Mouse (Mus musculus) cerebellum, adult 11-12 months (tissue): ENCODE measurements around the gene Gm14419.
"Not testable (repeated sequence)": the region's sequence is repeated elsewhere in the genome, so short reads cannot be mapped to it uniquely, and the experiment has no call there.

ENCODE experiments used
- DNase-seq: peaks from one replicate; pipeline ENCODE4 v3.0.0; 2022

Gene Gm14419

GRCm38 (mm10) chr2:177000656-177001055 lies at the start of gene Gm14419:
Gene Gm14419, plus strand, starts transcription at chr2:177000956.
- DNase-seq, result not testable (repeated sequence)
